Mouse (Mus musculus) hindbrain, postnatal 0 days (tissue): ENCODE results near the gene Lax1. TPM values are rescaled to one million over a fixed set of nuclear protein-coding genes. Genes with fewer than 3 reads are reported as not detected.

ENCODE experiments used
- ATAC-seq: fragments of 200-750 bp; cut with Nextera tagmentation; 2 replicates; pipeline ENCODE4 v1.8.0; 2017; ENCODE audit warnings: mild to moderate bottlenecking, moderate TSS enrichment, moderate library complexity
- DNase-seq: peaks from one replicate; pipeline ENCODE4 v3.0.0-alpha.2; 2015; ENCODE audit warnings: low spot score
- H3K27ac ChIP-seq: fragments of 300-500 bp; sonication (generic); 2 replicates; pipeline ENCODE4 v1.5.1; 2014; ENCODE audit warnings: mild to moderate bottlenecking
- H3K27me3 ChIP-seq: fragments of 300-500 bp; sonication (generic); 2 replicates; pipeline ENCODE4 v1.6.1; 2014; ENCODE audit warnings: low read length, mixed read lengths; ENCODE audit not compliant: insufficient read depth
- H3K36me3 ChIP-seq: fragments of 300-500 bp; sonication (generic); 2 replicates; pipeline ENCODE4 v1.6.1; 2014; ENCODE audit warnings: low read length, mixed read lengths; ENCODE audit not compliant: insufficient read depth
- H3K4me1 ChIP-seq: fragments of 300-500 bp; sonication (generic); 2 replicates; pipeline ENCODE4 v1.6.1; 2014; ENCODE audit warnings: antibody characterized with exemption, low read length, mixed read lengths; ENCODE audit not compliant: insufficient read depth
- H3K4me2 ChIP-seq: fragments of 300-500 bp; sonication (generic); 2 replicates; pipeline ENCODE4 v1.6.1; 2014; ENCODE audit warnings: low read depth, mild to moderate bottlenecking, low read length, moderate library complexity, mixed read lengths
- H3K4me3 ChIP-seq: fragments of 300-500 bp; sonication (generic); 2 replicates; pipeline ENCODE4 v1.5.1; 2014; ENCODE audit warnings: low read length
- H3K9ac ChIP-seq: fragments of 300-500 bp; sonication (generic); replicated peaks from 2 replicates; pipeline ENCODE4 v1.6.1; 2014; ENCODE audit warnings: mild to moderate bottlenecking, low read length, moderate library complexity, mixed read lengths
- H3K9me3 ChIP-seq: fragments of 300-500 bp; sonication (generic); 2 replicates; pipeline ENCODE4 v1.6.1; 2016; ENCODE audit warnings: low read length, mixed read lengths
- CTCF ChIP-seq: IDR thresholded peaks from 2 replicates; pipeline ENCODE4 v1.5.1; 2016; ENCODE audit warnings: antibody characterized with exemption, control low read depth, low read depth
- WGBS: fragments of 180-500 bp; shearing (Covaris S2); extraction: QIAGEN DNeasy Blood & Tissue Kit; methylation state at CpG from one replicate; pipeline ENCODE4 v1.1.7; 2014; 5-methylcytosine and 5-hydroxymethylcytosine counted together
- polyA plus RNA-seq: library from polyadenylated mRNA; unstranded; fragments of >200 nt; fragmentation: Nextera tagmentation; extraction: Ambion mirVana; gene quantifications from 2 replicates; pipeline ENCODE4 v1.2.1, GENCODE M21; 2015
- total RNA-seq: library from RNA; depleted of rRNA; stranded (reverse); fragments of >200 nt; gene quantifications from 2 replicates; pipeline ENCODE4 v1.2.3, GENCODE M21; 2014

The Lax1 gene
- total and polyA plus RNA-seq, 2 experiments from 2014 or later = 0.08 to 0.10 TPM

DNA sequence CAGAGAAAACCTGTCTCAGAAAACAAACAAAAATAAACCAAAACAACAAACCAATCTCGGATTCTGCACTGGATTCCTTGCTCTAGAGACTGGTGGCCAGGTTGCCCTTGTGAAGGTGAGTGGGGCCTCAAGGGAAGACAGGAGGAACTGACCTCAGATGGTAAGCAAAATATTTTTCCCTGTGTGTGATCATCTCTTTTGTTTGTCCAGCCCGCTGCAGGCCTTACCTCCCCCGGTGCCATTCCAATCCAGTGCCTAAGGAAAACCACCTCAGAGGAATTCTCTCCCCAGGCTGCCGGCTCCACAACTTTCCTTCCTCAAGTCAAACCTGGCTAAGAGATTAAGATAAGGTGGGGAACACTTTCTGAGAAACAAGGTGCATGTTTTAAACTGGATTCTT is 2.3 kb upstream of the Lax1 start:
- Histone ChIP-seq H3K36me3 (no peaks in the 10 kb centered on the region), H3K27me3 (no peaks in the 10 kb centered on the region), H3K27ac (no peak overlapping the region), H3K4me3 (no peak overlapping the region), H3K4me2 (no peak overlapping the region), H3K9me3 (no peaks in the 10 kb centered on the region), H3K4me1 (no peaks in the 10 kb centered on the region), H3K9ac (no peak overlapping the region)
- DNase-seq = no peak
- 38% methylated on average over 4 of the region's 4 CpGs for WGBS
- no peak for ATAC-seq
- no peak for TF ChIP-seq CTCF

DNA sequence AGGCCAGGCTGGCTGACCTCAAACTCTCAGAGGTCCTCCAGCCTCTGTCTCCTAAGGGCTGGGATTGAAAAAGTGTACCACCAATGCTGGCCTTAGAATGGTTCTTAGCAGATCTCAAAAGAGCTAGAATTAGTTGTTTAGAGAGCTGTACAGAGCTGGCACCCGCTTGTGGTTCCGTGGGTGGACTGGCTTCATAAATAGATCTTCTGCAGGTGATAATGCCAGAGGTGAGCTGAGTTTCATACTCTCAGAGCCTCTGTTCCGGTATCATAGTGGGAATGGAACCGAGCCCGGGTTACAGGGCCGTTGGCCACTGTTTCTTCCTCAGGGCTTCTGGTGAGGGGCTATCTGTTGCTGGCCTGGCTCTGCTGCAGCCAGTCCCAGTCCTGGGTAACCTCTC is 1.1 kb upstream of the Lax1 start:
- TF ChIP-seq CTCF = no peak
- Histone ChIP-seq H3K36me3 (no peaks in the 10 kb centered on the region), H3K4me2 (no peak overlapping the region), H3K9ac (no peak overlapping the region), H3K4me3 (no peak overlapping the region), H3K27ac (no peak overlapping the region), H3K4me1 (no peaks in the 10 kb centered on the region), H3K9me3 (no peaks in the 10 kb centered on the region), H3K27me3 (no peaks in the 10 kb centered on the region)
- ATAC-seq (no peak), DNase-seq (no peak)
- WGBS = 94% methylated on average over 6 of the region's 6 CpGs

DNA sequence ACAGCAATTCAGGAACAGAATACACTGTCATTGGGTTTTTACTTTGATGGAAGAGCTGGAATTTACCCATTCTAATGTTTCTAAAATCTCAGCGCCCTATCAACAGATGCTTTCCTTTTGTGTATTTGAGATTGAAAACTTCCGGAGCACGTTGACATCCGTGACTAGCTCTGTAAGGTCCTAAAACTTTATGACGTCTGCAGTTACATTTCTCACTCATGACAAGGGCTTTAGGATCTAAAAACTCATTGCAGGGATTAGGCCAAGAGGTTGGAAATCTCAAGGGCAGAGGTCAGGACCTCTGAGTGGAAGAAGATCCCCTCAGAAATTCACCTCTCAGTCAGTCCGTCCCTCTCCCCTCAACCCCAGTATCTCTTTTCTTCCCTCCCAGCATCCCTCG is 1.6 kb downstream of the Lax1 start:
- Histone ChIP-seq H3K27ac (no peak overlapping the region), H3K9me3 (no peaks in the 10 kb centered on the region), H3K9ac (no peak overlapping the region), H3K27me3 (no peaks in the 10 kb centered on the region), H3K4me1 (no peaks in the 10 kb centered on the region), H3K4me2 (no peak overlapping the region), H3K4me3 (no peak overlapping the region), H3K36me3 (no peaks in the 10 kb centered on the region)
- WGBS = 78% methylated on average over 7 of the region's 7 CpGs
- ATAC-seq = no peak
- DNase-seq = no peak
- TF ChIP-seq CTCF = no peak

DNA sequence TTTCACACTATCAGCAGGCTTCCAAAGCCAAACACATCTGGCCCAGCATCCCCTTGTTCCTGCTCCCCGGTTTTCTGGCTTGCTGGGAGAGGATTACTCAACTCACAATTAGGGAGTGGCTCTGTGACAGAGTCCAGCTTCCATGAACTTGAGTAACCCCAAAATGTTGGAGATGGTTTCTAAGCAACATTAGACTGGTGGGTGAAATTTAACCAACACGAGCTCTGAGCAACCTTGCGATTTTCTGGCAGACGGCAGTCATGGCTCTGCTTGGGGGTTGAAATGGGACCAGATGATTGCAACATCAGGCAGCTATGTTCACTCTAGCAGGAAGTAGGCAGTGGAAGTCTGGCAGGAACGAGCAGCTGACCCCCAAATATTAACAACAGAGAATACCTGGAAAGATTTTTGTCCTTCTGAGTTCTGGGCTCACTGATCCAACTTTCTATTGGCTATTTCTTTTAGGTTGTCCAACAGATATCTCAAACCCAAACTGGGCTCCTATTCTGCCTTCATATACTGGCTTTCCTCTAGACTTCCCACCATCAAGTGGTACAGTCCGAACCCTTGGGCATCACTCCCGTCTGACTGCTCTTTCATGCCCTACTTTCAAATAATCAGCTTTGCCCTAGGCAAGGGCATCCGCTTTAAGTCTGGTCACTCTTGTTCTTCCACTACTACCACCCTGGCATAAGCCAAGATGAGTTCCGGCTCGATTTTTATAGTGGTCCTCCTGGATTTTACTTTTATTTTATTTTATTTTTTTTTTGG is 4.0 kb downstream of the Lax1 start:
- WGBS = 68% methylated on average over 10 of the region's 10 CpGs
- ATAC-seq = 0 out of 2 replicates have a peak, but pooled peaks have one; percentile 32
- H3K4me2 ChIP-seq = no peak overlapping the region
- H3K27ac ChIP-seq = no peak overlapping the region
- no peaks in the 10 kb centered on the region for H3K36me3 ChIP-seq
- DNase-seq = peak; percentile 27
- H3K4me3 ChIP-seq = no peak overlapping the region
- H3K4me1 ChIP-seq = no peaks in the 10 kb centered on the region
- no peaks in the 10 kb centered on the region for H3K9me3 ChIP-seq
- no peak overlapping the region for H3K9ac ChIP-seq
- no peaks in the 10 kb centered on the region for H3K27me3 ChIP-seq
- TF ChIP-seq CTCF = no peak

DNA sequence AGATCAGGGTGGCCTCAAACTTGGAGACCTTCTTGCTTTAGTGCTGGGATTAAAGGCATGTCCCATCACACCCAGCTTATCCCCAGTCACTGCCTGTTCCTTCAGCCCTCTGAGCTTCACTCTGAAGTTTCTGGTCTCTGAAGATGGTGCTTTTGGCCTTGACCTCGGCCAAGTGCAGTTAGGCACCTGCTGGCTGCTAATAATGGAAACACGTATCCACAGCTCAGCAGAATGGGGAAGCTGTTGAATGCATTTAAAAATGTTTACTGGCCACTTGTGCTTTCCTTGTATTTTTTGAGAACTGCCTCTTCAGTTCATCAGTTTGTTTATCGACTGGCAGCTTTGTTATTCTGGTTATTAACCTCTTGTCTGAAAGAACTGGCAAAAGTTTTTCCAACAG is 18.1 kb downstream of the Lax1 start:
- no peak overlapping the region for H3K4me3 ChIP-seq
- no peaks in the 10 kb centered on the region for H3K4me1 ChIP-seq
- H3K4me2 ChIP-seq = no peak overlapping the region
- H3K36me3 ChIP-seq = no peaks in the 10 kb centered on the region
- no peak overlapping the region for H3K27ac ChIP-seq
- H3K27me3 ChIP-seq = no peaks in the 10 kb centered on the region
- no peak for DNase-seq
- H3K9ac ChIP-seq = no peak overlapping the region
- 66% methylated on average over 3 of the region's 3 CpGs for WGBS
- no peaks in the 10 kb centered on the region for H3K9me3 ChIP-seq
- no peak for TF ChIP-seq CTCF
- no peak for ATAC-seq

DNA sequence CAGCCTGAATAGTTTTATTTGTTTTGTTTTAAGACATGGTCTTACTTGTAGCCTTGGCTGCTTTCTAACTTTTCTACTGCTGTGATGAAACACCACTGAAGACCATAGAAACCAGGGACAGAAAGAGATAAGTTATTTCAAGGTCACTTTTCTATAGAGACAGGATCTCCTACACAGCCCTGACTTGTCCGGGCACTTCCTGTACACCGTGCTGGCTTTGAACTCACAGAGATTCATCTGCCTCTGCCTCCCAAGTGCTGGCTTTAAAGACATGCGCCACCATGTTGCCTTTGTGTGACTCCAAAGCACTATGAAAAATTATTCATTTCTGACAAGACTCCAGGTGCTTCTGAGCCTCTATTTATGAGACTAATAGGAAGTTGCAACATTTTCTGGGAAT is 18.6 kb downstream of the Lax1 start:
- Histone ChIP-seq H3K9me3 (no peaks in the 10 kb centered on the region), H3K27ac (no peak overlapping the region), H3K4me3 (no peak overlapping the region), H3K36me3 (no peaks in the 10 kb centered on the region), H3K9ac (no peak overlapping the region), H3K4me1 (no peaks in the 10 kb centered on the region), H3K4me2 (no peak overlapping the region), H3K27me3 (no peaks in the 10 kb centered on the region)
- 86% methylated on average over 3 of the region's 3 CpGs for WGBS
- TF ChIP-seq CTCF = no peak
- ATAC-seq (no peak), DNase-seq (no peak)

DNA sequence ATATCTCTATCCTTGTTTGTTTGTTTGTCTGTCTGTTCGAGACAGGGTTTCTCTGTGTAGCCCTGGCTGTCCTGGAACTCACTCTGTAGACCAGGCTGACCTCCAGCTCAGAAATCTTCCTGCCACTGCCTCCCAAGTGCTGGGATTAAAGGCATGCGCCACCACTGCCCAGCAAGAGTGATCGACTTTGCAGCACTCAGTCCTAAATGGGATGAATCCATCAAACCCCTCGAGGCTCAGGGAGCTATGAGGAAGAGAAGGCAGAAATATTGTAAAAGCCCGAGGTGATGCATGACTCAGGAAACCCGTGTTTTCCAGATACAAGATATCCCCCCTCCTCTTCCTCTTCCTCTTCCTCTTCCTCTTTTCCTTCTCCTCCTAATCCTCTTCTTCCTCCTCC is 19.1 kb downstream of the Lax1 start:
- DNase-seq (no peak), ATAC-seq (no peak)
- 86% methylated on average over 6 of the region's 6 CpGs for WGBS
- Histone ChIP-seq H3K4me3 (no peak overlapping the region), H3K27ac (no peak overlapping the region), H3K4me1 (no peaks in the 10 kb centered on the region), H3K9me3 (no peaks in the 10 kb centered on the region), H3K36me3 (no peaks in the 10 kb centered on the region), H3K27me3 (no peaks in the 10 kb centered on the region), H3K9ac (no peak overlapping the region), H3K4me2 (no peak overlapping the region)
- TF ChIP-seq CTCF = no peak
